Mouse (Mus musculus) stomach, postnatal 0 days (tissue): Measurements from ENCODE around the gene Crtc1. TPM values are rescaled to one million over a fixed set of nuclear protein-coding genes. Genes with fewer than 3 reads are reported as not detected.

ENCODE experiments used
- ATAC-seq: fragments of 200-750 bp; cut with Nextera tagmentation; 2 replicates; pipeline ENCODE4 v1.8.0; 2017; ENCODE audit not compliant: low FRiP score, low TSS enrichment
- DNase-seq: peaks from one replicate; pipeline ENCODE4 v3.0.0-alpha.2; 2016; ENCODE audit warnings: low spot score
- H3K27ac ChIP-seq: fragments of 300-500 bp; sonication (generic); replicated peaks from 2 replicates; pipeline ENCODE4 v1.5.1; 2014; ENCODE audit warnings: mild to moderate bottlenecking, control low read depth
- H3K27me3 ChIP-seq: fragments of 300-500 bp; sonication (generic); 2 replicates; pipeline ENCODE4 v1.6.1; 2014; ENCODE audit warnings: low read length; ENCODE audit not compliant: control insufficient read depth, insufficient read depth
- H3K36me3 ChIP-seq: fragments of 300-500 bp; sonication (generic); 2 replicates; pipeline ENCODE4 v1.6.1; 2014; ENCODE audit warnings: low read length, mixed read lengths; ENCODE audit not compliant: control insufficient read depth, insufficient read depth
- H3K4me1 ChIP-seq: fragments of 300-500 bp; sonication (generic); replicated peaks from 2 replicates; pipeline ENCODE4 v1.6.1; 2014; ENCODE audit warnings: antibody characterized with exemption; ENCODE audit not compliant: control insufficient read depth, insufficient read depth
- H3K4me2 ChIP-seq: fragments of 300-500 bp; sonication (generic); replicated peaks from 2 replicates; pipeline ENCODE4 v1.6.1; 2014; ENCODE audit warnings: low read depth, mild to moderate bottlenecking, control low read depth, moderate library complexity
- H3K4me3 ChIP-seq: fragments of 300-500 bp; sonication (generic); 2 replicates; pipeline ENCODE4 v1.5.1; 2014; ENCODE audit warnings: low read depth, low read length, control low read depth
- H3K9ac ChIP-seq: fragments of 300-500 bp; sonication (generic); 2 replicates; pipeline ENCODE4 v1.6.1; 2014; ENCODE audit warnings: mild to moderate bottlenecking, low read length, control low read depth, mixed read lengths
- H3K9me3 ChIP-seq: fragments of 300-500 bp; sonication (generic); 2 replicates; pipeline ENCODE4 v1.6.1; 2016; ENCODE audit warnings: low read length; ENCODE audit not compliant: control insufficient read depth
- CTCF ChIP-seq: IDR thresholded peaks from 2 replicates; pipeline ENCODE4 v1.5.1; 2016; ENCODE audit warnings: antibody characterized with exemption, low read depth, mild to moderate bottlenecking, moderate library complexity
- EP300 ChIP-seq: optimal IDR thresholded peaks from 2 replicates; pipeline ENCODE3; 2016; ENCODE audit warnings: antibody characterized with exemption
- WGBS: fragments of 180-500 bp; shearing (Covaris S2); extraction: QIAGEN DNeasy Blood & Tissue Kit; methylation state at CpG from one replicate; pipeline ENCODE4 v1.1.7; 2014; 5-methylcytosine and 5-hydroxymethylcytosine counted together
- polyA plus RNA-seq: library from polyadenylated mRNA; unstranded; fragments of >200 nt; fragmentation: Nextera tagmentation; extraction: Ambion mirVana; gene quantifications from 2 replicates; pipeline ENCODE4 v1.2.1, GENCODE M21; 2015

Gene Crtc1
- polyA plus RNA-seq, 1 experiment from 2014 or later = 8.0 TPM

DNA sequence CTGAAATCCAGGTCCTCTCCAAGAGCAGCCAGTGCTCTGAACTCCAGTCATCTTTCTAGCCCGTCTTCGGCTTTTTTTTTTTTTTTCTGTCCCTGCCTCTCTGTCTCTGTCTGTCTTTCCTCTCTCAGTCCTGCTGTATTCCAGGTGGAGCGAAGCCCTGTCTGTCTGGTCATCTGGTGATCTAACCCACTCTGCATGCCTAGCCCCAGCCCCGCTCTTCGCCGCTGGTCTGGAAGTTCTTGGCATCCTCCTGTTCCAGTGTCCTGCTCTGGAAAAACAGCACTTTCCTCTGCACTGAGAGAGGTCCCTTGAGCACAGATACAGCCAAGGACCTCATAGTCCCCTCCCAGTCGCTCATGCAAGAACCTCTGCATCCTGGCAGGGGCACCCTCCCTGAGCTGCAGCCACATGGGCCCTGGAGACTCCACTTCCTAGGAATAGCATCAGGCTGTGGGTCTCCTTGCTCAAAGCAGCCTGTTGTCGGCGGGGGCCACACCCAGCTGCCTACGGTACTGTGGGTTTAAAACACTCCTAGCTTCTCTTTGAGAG is 77.8 kb downstream of the Crtc1 start:
- H3K4me1 ChIP-seq = no peaks in the 10 kb centered on the region
- H3K4me2 ChIP-seq = no peak overlapping the region
- WGBS = 70% methylated on average over 10 of the region's 10 CpGs
- ATAC-seq = no peak
- H3K27me3 ChIP-seq = no peaks in the 10 kb centered on the region
- no peak overlapping the region for H3K4me3 ChIP-seq
- H3K9ac ChIP-seq = no peak overlapping the region
- H3K9me3 ChIP-seq = no peaks in the 10 kb centered on the region
- DNase-seq = no peak
- TF ChIP-seq CTCF = no peak
- TF ChIP-seq EP300 = no peak
- no peaks in the 10 kb centered on the region for H3K36me3 ChIP-seq
- no peak overlapping the region for H3K27ac ChIP-seq

- Histone ChIP-seq H3K27me3 (no peaks in the 10 kb centered on the region), H3K27ac (no peak overlapping the region), H3K4me2 (no peak overlapping the region), H3K4me1 (no peaks in the 10 kb centered on the region), H3K9me3 (no peaks in the 10 kb centered on the region), H3K9ac (no peak overlapping the region), H3K4me3 (no peak overlapping the region), H3K36me3 (no peaks in the 10 kb centered on the region)
- DNase-seq (peak; percentile 44), ATAC-seq (no peak)
- WGBS = 49% methylated on average over 4 of the region's 4 CpGs
- TF ChIP-seq EP300 (no peak), CTCF (peak; percentile 66)
Measured at GRCm38 (mm10) chr8:70360769-70361168, 78.6 kb downstream of the Crtc1 start.

GRCm38 (mm10) chr8:70359411-70359810 is 80.0 kb downstream of the Crtc1 start:
- WGBS = 37% methylated on average over 3 of the region's 3 CpGs
- H3K9me3 ChIP-seq = no peaks in the 10 kb centered on the region

GRCm38 (mm10) chr8:70356111-70356510 is 83.3 kb downstream of the Crtc1 start:
- H3K27ac ChIP-seq = no peak overlapping the region
- no peak for DNase-seq
- no peak overlapping the region for H3K4me3 ChIP-seq
- no peak overlapping the region for H3K9ac ChIP-seq
- WGBS = 90% methylated on average over 1 of the region's 1 CpGs
- TF ChIP-seq EP300 = no peak
- no peak for TF ChIP-seq CTCF
- ATAC-seq = no peak
- no peaks in the 10 kb centered on the region for H3K27me3 ChIP-seq
- H3K9me3 ChIP-seq = no peaks in the 10 kb centered on the region
- no peaks in the 10 kb centered on the region for H3K36me3 ChIP-seq
- peaks cover 11% of the 10 kb centered on the region; the same call in 1 of the 2 replicates for H3K4me1 ChIP-seq
- H3K4me2 ChIP-seq = no peak overlapping the region

More at GRCm38 (mm10) chr8:70359411-70359810, 80.0 kb downstream of the Crtc1 start:
- Histone ChIP-seq H3K27ac (no peak overlapping the region), H3K36me3 (no peaks in the 10 kb centered on the region), H3K9ac (no peak overlapping the region), H3K4me2 (no peak overlapping the region), H3K4me3 (no peak overlapping the region), H3K4me1 (no peaks in the 10 kb centered on the region), H3K27me3 (no peaks in the 10 kb centered on the region)
- DNase-seq (no peak), ATAC-seq (no peak)
- TF ChIP-seq EP300 (no peak), CTCF (no peak)

DNA sequence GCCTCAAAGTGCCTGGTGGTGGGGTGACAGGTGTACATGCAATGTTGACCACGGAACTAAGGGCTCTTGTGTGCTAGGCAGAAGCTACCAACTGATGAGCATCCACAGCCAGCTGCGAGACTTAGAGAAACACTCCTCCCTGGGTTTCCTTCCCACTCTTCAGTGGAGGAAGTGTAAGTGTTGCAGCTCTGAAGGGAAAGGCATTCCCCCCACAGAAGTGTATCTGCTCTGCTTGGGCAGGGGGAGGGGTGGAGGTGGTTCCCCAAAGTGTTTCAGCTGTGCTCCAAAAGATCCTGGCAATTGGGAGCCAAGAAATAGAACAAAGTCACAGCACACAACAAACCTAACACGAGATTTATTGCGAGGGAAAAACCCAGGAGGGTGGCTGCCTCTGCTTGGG is 85.4 kb downstream of the Crtc1 start:
- Histone ChIP-seq H3K9ac (peak overlapping the region; percentile 38), H3K36me3 (0 out of 2 replicates have a peak, but pooled peaks cover 3% of the 10 kb centered on the region), H3K9me3 (no peaks in the 10 kb centered on the region), H3K4me2 (peak overlapping the region; percentile 52), H3K27ac (peak overlapping the region; percentile 67; the same call in 1 of the 2 replicates), H3K4me3 (peak overlapping the region; percentile 94), H3K4me1 (peaks cover 11% of the 10 kb centered on the region; the same call in 1 of the 2 replicates), H3K27me3 (no peaks in the 10 kb centered on the region)
- DNase-seq = no peak
- 40% methylated on average over 4 of the region's 4 CpGs for WGBS
- ATAC-seq = no peak
- TF ChIP-seq CTCF (no peak), EP300 (no peak)

DNA sequence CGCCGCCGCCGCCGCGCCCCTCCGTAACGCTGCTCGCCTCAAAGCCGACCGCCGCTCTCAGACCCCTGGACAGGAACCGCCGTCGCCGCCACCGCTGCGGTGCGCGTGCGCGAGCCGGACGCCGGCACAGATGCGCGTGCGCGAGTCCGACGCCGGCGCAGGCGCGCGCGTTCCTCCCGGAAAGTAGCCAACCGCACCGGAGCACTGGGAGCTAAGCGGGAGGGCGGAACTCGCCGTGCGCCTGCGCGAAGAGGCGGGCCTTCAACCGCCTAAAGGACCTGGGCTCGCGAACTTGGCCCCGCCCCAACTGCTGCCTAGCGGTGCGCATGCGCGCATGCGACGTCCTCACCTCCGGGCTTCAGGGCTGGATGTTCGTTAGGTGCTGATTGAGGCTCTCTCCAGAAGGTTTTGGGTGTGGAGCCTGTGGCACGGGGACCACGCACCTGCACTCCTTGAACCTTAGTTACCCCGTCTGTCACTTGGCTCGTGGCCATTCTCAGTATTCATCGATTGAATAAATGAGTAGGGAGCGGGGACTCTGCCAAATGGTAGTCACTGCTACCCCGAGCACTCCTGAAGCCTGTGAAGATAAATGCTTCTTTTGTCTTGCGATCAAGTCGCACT is 86.1 kb downstream of the Crtc1 start, which contains the start of gene Upf1:
Upf1 (minus strand) TSS at position 85 of the 624 bp plus-strand sequence.
- Histone ChIP-seq H3K27ac (peak within 1 kb of the TSS; percentile 92), H3K9ac (peak within 1 kb of the TSS; percentile 97), H3K4me1 (peaks cover 11% of the 10 kb centered on the region; the same call in 1 of the 2 replicates), H3K4me2 (peak within 1 kb of the TSS; percentile 94), H3K36me3 (peaks cover 6% of the 10 kb centered on the region; the same call in 1 of the 2 replicates), H3K9me3 (no peaks in the 10 kb centered on the region), H3K4me3 (peak within 1 kb of the TSS; percentile 94), H3K27me3 (no peaks in the 10 kb centered on the region)
- TF ChIP-seq EP300 = no peak
- TF ChIP-seq CTCF = no peak
- ATAC-seq (peak; percentile 89), DNase-seq (peak; percentile 100)
- under 1% methylated on average over 48 of the region's 69 CpGs for WGBS
